Mouse (Mus musculus): Measurements from ENCODE around the gene Tspan4.

Gene Tspan4

GRCm38 (mm10) chr7:141476981-141477370 lies 1.9 kb downstream of the Tspan4 start:
- in situ Hi-C loops (cut with MseI, MboI) = no loop called here

DNA sequence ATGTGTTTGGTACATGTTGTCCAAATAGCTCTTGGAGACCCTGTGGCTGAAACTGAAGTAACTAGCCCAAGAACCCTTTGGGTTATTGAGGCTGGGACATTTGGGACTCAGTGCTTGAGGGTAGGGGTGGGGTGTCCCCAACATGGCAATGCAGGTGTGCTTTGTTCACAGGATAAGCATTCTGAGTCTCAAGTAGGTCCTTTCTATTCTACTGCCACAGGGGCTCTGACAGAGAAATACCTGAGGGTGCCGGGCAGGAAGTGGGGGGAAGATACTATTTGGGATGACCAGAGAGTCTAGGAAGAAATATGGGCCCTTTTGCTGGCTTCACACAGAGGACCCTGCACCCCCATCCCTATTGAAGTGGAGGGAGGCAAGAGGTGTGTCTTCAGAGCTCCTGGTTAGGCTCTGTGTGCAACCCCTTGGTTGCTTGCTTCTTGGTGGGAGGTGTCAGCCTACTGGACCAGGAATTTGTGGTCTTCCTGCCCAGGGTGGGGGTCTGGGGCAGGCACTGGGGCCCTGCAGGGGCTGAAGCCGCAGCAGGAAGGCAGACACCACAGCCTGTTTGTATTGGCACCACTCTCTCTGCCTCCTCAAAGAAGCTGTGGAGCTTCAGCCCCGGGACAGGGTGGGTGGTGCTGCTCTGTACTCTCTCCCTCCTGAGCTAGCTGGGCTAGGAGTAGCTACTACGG lies 2.7 kb downstream of the Tspan4 start:
- in situ Hi-C loops (cut with MseI, MboI) = no loop called here

DNA sequence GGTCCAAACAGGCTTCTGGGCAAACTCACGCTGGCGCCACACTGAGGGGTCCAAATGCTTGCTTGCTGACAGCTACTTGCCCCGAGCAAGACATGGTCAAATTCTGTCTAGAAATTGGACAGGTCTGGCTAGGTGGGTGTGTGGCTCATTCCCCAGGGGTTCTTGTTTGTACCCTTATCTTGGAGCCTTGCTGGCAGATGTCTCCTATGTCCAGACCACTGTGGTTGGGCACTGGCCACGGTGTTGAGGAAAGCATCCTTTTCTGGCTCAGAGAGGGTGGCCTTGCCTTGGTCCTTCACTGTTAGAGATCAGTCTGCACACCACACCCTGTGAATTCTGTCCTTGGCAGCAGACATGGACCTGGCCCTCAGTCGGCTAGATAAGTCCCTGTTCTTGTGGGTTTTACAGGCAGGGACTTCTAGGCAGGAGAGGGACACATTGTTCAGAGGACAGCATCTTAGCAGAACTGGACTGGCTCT lies 3.3 kb downstream of the Tspan4 start:
- in situ Hi-C loops (cut with MseI, MboI) = no loop called here

GRCm38 (mm10) chr7:141480842-141481497 lies 5.9 kb downstream of the Tspan4 start:
- in situ Hi-C loops (cut with MseI, MboI) = no loop called here

- in situ Hi-C loops (cut with MseI, MboI) = no loop called here
Measured at GRCm38 (mm10) chr7:141481498-141482401, 6.7 kb downstream of the Tspan4 start.

DNA sequence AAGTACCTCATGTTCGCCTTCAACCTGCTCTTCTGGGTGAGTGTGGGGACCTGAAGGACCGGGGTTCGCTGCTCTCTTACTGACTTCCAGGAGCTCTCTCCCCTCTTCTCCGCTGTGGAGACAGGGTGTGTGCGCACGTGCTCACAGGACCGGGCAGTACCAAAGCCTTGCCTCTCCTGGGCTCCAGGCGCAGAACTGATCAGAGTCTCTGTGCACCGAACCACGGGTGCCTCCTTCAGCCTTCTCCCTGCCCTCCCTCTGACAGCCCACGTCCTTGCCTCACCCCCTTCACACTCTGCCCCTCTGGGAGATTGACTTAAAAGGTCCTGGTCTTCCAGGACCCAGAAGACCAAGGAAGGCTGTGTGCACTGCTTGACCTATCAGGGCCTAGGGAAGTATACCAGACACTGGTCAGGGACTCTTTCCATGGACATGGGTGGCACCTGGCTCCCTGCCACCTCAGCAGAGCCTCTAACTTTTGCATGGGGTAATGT lies 7.5 kb downstream of the Tspan4 start:
- in situ Hi-C loops (cut with MseI, MboI) = no loop called here

- in situ Hi-C loops (cut with MseI, MboI) = no loop called here
Measured at GRCm38 (mm10) chr7:141483114-141483653, 8.1 kb downstream of the Tspan4 start.

GRCm38 (mm10) chr7:141484186-141485120 lies 9.4 kb downstream of the Tspan4 start:
- in situ Hi-C loops (cut with MseI, MboI) = no loop called here

DNA sequence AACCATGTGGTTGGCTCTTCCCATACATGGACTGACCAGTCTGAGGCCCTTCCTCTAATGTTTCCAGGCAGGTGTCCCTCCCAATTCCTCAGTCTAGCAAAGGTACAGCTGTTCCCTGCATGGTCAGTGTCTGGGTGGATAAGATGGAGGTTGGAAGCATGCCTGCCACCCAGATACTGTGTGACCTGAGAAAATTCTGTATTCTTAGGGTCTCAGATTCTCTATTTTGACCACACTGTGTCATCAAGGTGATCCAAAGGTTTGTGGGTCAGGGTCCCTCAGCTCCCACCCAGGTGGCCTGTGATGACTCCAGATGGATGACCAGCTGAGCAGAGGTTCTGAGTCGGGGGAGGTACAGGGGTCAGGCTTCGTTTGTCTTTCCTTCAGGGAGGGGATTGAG lies 10.1 kb downstream of the Tspan4 start:
- in situ Hi-C loops (cut with MseI, MboI) = no loop called here

- in situ Hi-C loops (cut with MseI, MboI) = no loop called here
Measured at GRCm38 (mm10) chr7:141485606-141486005, 10.6 kb downstream of the Tspan4 start.

GRCm38 (mm10) chr7:141486239-141486638 lies 11.2 kb downstream of the Tspan4 start:
- in situ Hi-C loops (cut with MseI, MboI) = no loop called here

GRCm38 (mm10) chr7:141487141-141487540 lies 12.1 kb downstream of the Tspan4 start:
- in situ Hi-C loops (cut with MseI, MboI) = no loop called here

DNA sequence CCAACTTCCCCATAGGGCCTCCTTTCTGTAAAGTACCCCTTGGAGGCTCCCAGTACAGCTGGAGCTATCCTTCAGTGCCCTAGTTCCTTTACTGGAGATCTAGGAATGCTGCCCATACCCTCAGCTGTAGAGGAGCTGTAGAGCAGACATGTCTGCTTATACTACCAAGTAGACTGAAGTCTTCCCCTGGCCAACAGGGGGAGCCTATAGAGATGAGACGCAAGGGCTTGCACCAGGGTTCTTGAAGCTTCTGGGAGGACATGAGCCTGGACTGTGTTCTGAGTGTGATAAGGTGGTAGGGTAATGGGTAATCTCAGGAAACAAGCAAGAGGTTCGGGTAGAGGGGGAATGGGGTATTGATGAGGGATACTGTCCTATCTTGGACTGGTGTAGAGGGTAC lies 16.1 kb downstream of the Tspan4 start:
- in situ Hi-C loops (cut with MseI, MboI) = no loop called here

DNA sequence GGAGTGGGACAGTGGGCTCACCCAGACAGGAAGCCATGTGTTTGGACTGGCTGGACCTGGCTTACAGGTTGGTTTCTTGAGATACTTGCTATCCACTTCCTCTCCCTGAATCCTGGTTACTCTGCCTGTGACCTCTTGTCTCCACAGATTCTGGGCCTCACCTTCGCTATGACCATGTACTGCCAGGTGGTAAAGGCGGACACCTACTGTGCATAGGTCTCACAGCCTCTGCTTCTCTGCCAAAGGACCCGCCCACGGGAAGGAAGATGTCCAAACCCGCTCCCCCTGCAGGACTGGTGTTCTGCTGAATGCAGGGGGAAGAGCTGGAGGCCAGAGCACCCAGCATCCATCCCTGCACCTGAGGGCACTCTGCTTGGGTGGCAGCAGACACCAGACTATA lies 17.7 kb downstream of the Tspan4 start:
- in situ Hi-C loops (cut with MseI, MboI) = no loop called here

- in situ Hi-C loops (cut with MseI, MboI) = no loop called here
Measured at GRCm38 (mm10) chr7:141493729-141494128, 18.7 kb downstream of the Tspan4 start.

- in situ Hi-C loops (cut with MseI, MboI) = no loop called here
Measured at GRCm38 (mm10) chr7:141495379-141495778, 20.3 kb downstream of the Tspan4 start.

DNA sequence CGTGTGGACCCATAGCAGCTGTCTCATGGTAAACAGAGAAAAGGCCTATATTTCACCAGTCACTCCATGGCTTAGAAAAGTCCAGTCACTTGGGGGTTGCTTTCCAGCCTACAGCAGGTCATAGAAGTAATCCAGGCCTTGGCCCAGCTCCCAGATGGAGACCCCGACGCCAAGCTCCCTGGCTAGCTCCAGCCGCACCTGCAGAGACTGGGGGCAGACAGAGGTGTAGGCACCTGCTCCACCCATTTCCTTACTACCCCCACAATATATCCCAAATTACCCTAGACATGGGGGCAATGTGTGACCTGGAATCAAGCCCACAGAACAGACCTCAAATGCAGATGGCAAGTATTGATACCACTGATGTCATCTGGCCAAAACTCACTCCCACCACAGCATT lies 20.9 kb downstream of the Tspan4 start:
- in situ Hi-C loops (cut with MseI, MboI) = no loop called here

- in situ Hi-C loops (cut with MseI, MboI) = no loop called here
Measured at GRCm38 (mm10) chr7:141497600-141497999, 22.6 kb downstream of the Tspan4 start.

GRCm38 (mm10) chr7:141501820-141502555 lies 26.9 kb downstream of the Tspan4 start:
- in situ Hi-C loops (cut with MseI, MboI) = no loop called here

- in situ Hi-C loops (cut with MseI, MboI) = no loop called here
Measured at GRCm38 (mm10) chr7:141502556-141502905, 27.5 kb downstream of the Tspan4 start.
